Mouse (Mus musculus): ENCODE measurements around the gene Aurkaip1.

DNA sequence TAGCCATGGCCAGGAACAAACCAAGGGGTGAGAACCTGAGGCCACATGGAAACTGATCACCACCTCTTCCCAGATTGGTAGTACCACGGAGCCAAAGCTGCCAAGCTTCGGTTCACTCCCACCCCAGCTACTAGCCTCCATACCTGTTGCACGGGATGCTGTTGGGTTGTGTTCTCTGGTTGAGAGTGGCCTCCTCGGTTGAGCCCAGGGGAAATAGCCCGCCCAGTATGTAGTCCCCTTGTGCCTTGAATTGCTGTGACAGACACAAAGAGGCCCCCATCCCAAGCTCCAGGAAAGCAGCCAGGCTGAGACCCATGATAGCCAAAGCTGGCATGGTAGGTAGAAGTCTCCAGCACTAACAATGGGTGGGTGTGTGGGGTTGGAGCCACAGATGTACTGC is 31.9 kb downstream of the Aurkaip1 start, which contains the start of gene Tas1r3:
- no peak for TF ChIP-seq CTCF (IDR thresholded peaks at IDR 0.05; ENCODE audit: extremely low read depth, insufficient read depth, low read length)
- no peak for TF ChIP-seq POLR2A (IDR thresholded peaks at IDR 0.05; ENCODE audit: extremely low read depth, insufficient read depth, low read length)
